In genomic region chr6:35243252-35243651, GRCm38 (mm10) we compare ENCODE assay signal across 20 mouse cellular contexts.
A peak's percentile ranks its signal among the peaks of the same experiment; 100 is the strongest.
DNase-seq lines count a peak whose midpoint lies in the region; ATAC-seq and TF ChIP-seq lines count a peak whose summit lies in the region.
"Had no signal": no experiment of that assay in that cellular context is flagged by ENCODE, and none has a peak within 500 bp of the region (broad histone marks: within the 10 kb centered on the region; RNA-seq: fewer than 3 reads in every experiment).

No protein-coding gene starts in this region.

- TF ChIP-seq EP300 in liver, embryonic 14.5 days (IDR thresholded peaks at IDR 0.05; ENCODE audit: low read depth) = no peak
- no peak for TF ChIP-seq EP300 in ES-Bruce4 (IDR thresholded peaks at IDR 0.05; ENCODE audit: insufficient read depth, low read depth, low read length)

- H3K9me3 ChIP-seq in liver, embryonic 14.5 days (ENCODE audit: control insufficient read depth, low read length) = no peaks in the 10 kb centered on the region
- peaks cover 4% of the 10 kb centered on the region for H3K9me3 ChIP-seq in liver, embryonic 11.5 days (ENCODE audit: control insufficient read depth, low read length)
- H3K9me3 ChIP-seq in ES-Bruce4 (replicated peaks; ENCODE audit: control insufficient read depth, insufficient read depth, low read length, poor library complexity, severe bottlenecking) = peaks cover 9% of the 10 kb centered on the region
- no peaks in the 10 kb centered on the region for H3K9me3 ChIP-seq in midbrain, embryonic 16.5 days (replicated peaks; ENCODE audit: control insufficient read depth, low read length, poor library complexity, severe bottlenecking)
- H3K9me3 ChIP-seq: forebrain, embryonic 12.5 days; heart, embryonic 15.5 days; hindbrain, embryonic 12.5 days; liver, embryonic 13.5 days had no signal

- H3K36me3 ChIP-seq in liver, embryonic 14.5 days (replicated peaks; ENCODE audit: control insufficient read depth, insufficient read depth, low read depth) = peaks cover 44% of the 10 kb centered on the region
- H3K36me3 ChIP-seq in liver, embryonic 11.5 days (ENCODE audit: control insufficient read depth, insufficient read depth, low read length) = peaks cover 55% of the 10 kb centered on the region
- peaks cover 55% of the 10 kb centered on the region for H3K36me3 ChIP-seq in ES-Bruce4 (ENCODE audit: control insufficient read depth, insufficient read depth, low read length, poor library complexity, severe bottlenecking)
- H3K36me3 ChIP-seq in midbrain, embryonic 16.5 days (ENCODE audit: control insufficient read depth, insufficient read depth, low read length) = peaks cover 39% of the 10 kb centered on the region

- no peak overlapping the region for H3K27ac ChIP-seq in gastrocnemius, adult 2 months
- H3K27ac ChIP-seq in liver, embryonic 14.5 days = no peak overlapping the region
- no peak overlapping the region for H3K27ac ChIP-seq in liver, embryonic 11.5 days (ENCODE audit: low read depth, low read length)
- no peak overlapping the region for H3K27ac ChIP-seq in ES-Bruce4 (ENCODE audit: insufficient read depth, low read length)
- H3K27ac ChIP-seq in cortical plate, adult 2 months (ENCODE audit: insufficient read depth, low read length) = no peak overlapping the region
- no peak overlapping the region for H3K27ac ChIP-seq in midbrain, embryonic 16.5 days (ENCODE audit: low read length)
- H3K27ac ChIP-seq: forebrain, embryonic 12.5 days; heart, embryonic 15.5 days; hindbrain, embryonic 12.5 days; kidney, postnatal 0 days; liver, embryonic 13.5 days had no signal

- ATAC-seq in liver, embryonic 14.5 days (ENCODE audit: insufficient read depth) = no peak
- ATAC-seq in liver, embryonic 11.5 days (replicated peaks; ENCODE audit: low FRiP score) = no peak
- no peak for ATAC-seq in midbrain, embryonic 16.5 days

- H3K4me3 ChIP-seq in gastrocnemius, adult 2 months = no peak overlapping the region
- H3K4me3 ChIP-seq in liver, embryonic 14.5 days (ENCODE audit: insufficient read depth in 1 of 2, low read depth in 2 of 2, low read length in 2 of 2) = no peak overlapping the region
- no peak overlapping the region for H3K4me3 ChIP-seq in liver, embryonic 11.5 days (ENCODE audit: low read depth, low read length)
- H3K4me3 ChIP-seq in ES-Bruce4 (ENCODE audit: low read depth, low read length) = no peak overlapping the region
- H3K4me3 ChIP-seq in cortical plate, adult 2 months (ENCODE audit: insufficient read depth, low read length) = no peak overlapping the region
- H3K4me3 ChIP-seq in midbrain, embryonic 16.5 days (ENCODE audit: low read depth, low read length) = no peak overlapping the region
- H3K4me3 ChIP-seq: forebrain, embryonic 12.5 days; heart, embryonic 15.5 days; hindbrain, embryonic 12.5 days; liver, embryonic 13.5 days had no signal

- peaks cover 0 to 3% of the 10 kb centered on the region in 2 experiments; a peak in 1 of 4 replicates for H3K4me1 ChIP-seq in liver, embryonic 14.5 days (replicated peaks; ENCODE audit: control insufficient read depth in 2 of 2, insufficient read depth in 2 of 2, low read length in 1 of 2)
- H3K4me1 ChIP-seq in liver, embryonic 11.5 days (replicated peaks; ENCODE audit: control insufficient read depth, insufficient read depth, low read length) = no peaks in the 10 kb centered on the region; the same call in 1 of the 2 replicates
- no peaks in the 10 kb centered on the region for H3K4me1 ChIP-seq in ES-Bruce4 (ENCODE audit: control insufficient read depth, insufficient read depth, low read length)
- no peaks in the 10 kb centered on the region for H3K4me1 ChIP-seq in cortical plate, adult 2 months (ENCODE audit: control insufficient read depth, insufficient read depth, low read length)
- no peaks in the 10 kb centered on the region for H3K4me1 ChIP-seq in midbrain, embryonic 16.5 days (ENCODE audit: control insufficient read depth, insufficient read depth, low read length)
- H3K4me1 ChIP-seq: forebrain, embryonic 12.5 days; heart, embryonic 15.5 days; hindbrain, embryonic 12.5 days had no signal

- H3K4me2 ChIP-seq in liver, embryonic 14.5 days (ENCODE audit: low read depth) = no peak overlapping the region
- H3K4me2 ChIP-seq in liver, embryonic 11.5 days = no peak overlapping the region
- no peak overlapping the region for H3K4me2 ChIP-seq in midbrain, embryonic 16.5 days (ENCODE audit: low read length)
- H3K4me2 ChIP-seq: forebrain, embryonic 12.5 days; heart, embryonic 15.5 days; hindbrain, embryonic 12.5 days; liver, embryonic 13.5 days had no signal

- H3K9ac ChIP-seq in liver, embryonic 14.5 days (replicated peaks) = no peak overlapping the region
- H3K9ac ChIP-seq in liver, embryonic 11.5 days (ENCODE audit: low read depth, low read length) = no peak overlapping the region
- H3K9ac ChIP-seq in ES-Bruce4 (ENCODE audit: low read depth, poor library complexity, severe bottlenecking) = no peak overlapping the region
- no peak overlapping the region for H3K9ac ChIP-seq in midbrain, embryonic 16.5 days (ENCODE audit: low read depth, low read length)
- H3K9ac ChIP-seq: forebrain, embryonic 12.5 days; heart, embryonic 15.5 days; hindbrain, embryonic 12.5 days; liver, embryonic 13.5 days had no signal

- no peak for DNase-seq in gastrocnemius, adult 2 months
- no peak for DNase-seq in gastrocnemius, postnatal 25 days
- no peak for DNase-seq in liver, embryonic 14.5 days (ENCODE audit: low read depth in 3 of 3, low spot score in 3 of 3)
- no peak for DNase-seq in liver, embryonic 11.5 days (ENCODE audit: low spot score)
- no peak for DNase-seq in kidney, postnatal 25 days
- DNase-seq: adrenal gland, postnatal 36 days; cerebellum, adult 18-20 months; cerebellum, postnatal 36 days; gastrocnemius, postnatal 10 days; liver, embryonic 13.5 days; right cerebral cortex, postnatal 25 days; thymus, adult 18-20 months; thymus, postnatal 4 days had no signal

- intact Hi-C loops in gastrocnemius, adult 2 months (cut with DNase I) = no loop called here

- no peak for TF ChIP-seq POLR2A in ES-Bruce4 (IDR thresholded peaks at IDR 0.05; ENCODE audit: insufficient read depth, low read length)
- no peak for TF ChIP-seq POLR2A in cortical plate, adult 2 months (IDR thresholded peaks at IDR 0.05; ENCODE audit: extremely low read depth, insufficient read depth, low read length)

- 84% methylated on average over 4 of the region's 4 CpGs for WGBS in liver, embryonic 14.5 days (ENCODE audit: insufficient replicate concordance)
- WGBS in liver, embryonic 11.5 days = 97% methylated on average over 4 of the region's 4 CpGs
- 97% methylated on average over 4 of the region's 4 CpGs for WGBS in midbrain, embryonic 16.5 days

- H3K27me3 ChIP-seq in liver, embryonic 14.5 days (ENCODE audit: control insufficient read depth, insufficient read depth, low read length) = no peaks in the 10 kb centered on the region
- H3K27me3 ChIP-seq in liver, embryonic 11.5 days (replicated peaks; ENCODE audit: control insufficient read depth, insufficient read depth, low read length) = no peaks in the 10 kb centered on the region
- no peaks in the 10 kb centered on the region for H3K27me3 ChIP-seq in ES-Bruce4 (ENCODE audit: control insufficient read depth, insufficient read depth, low read length, poor library complexity, severe bottlenecking)
- no peaks in the 10 kb centered on the region for H3K27me3 ChIP-seq in midbrain, embryonic 16.5 days (ENCODE audit: control insufficient read depth, insufficient read depth, low read depth, low read length)
- H3K27me3 ChIP-seq: forebrain, embryonic 12.5 days; heart, embryonic 15.5 days; hindbrain, embryonic 12.5 days; liver, embryonic 13.5 days had no signal

- TF ChIP-seq CTCF in gastrocnemius, adult 2 months (IDR thresholded peaks at IDR 0.05) = peak; percentile 13; the same call in 1 of the 2 replicates
- TF ChIP-seq CTCF in liver, embryonic 14.5 days (IDR thresholded peaks at IDR 0.05; ENCODE audit: low read depth) = peak; percentile 56
- peak; percentile 18 for TF ChIP-seq CTCF in ES-Bruce4 (IDR thresholded peaks at IDR 0.05; ENCODE audit: low read depth, low read length)
- TF ChIP-seq CTCF in cortical plate, adult 2 months (IDR thresholded peaks at IDR 0.05; ENCODE audit: extremely low read depth, insufficient read depth, low read length) = 0 out of 2 replicates have a peak, but pooled peaks have one; percentile 2

Comparison
In these comparisons a context has a peak if more than half of its experiments do, and no peak if none do; other contexts are left out.
1. CTCF ChIP-seq: peak in every context shown above with its lines; median percentile 56 in liver, embryonic 14.5 days; 18 in ES-Bruce4; 13 in gastrocnemius, adult 2 months; 2 in cortical plate, adult 2 months.